Mouse (Mus musculus): Measurements from ENCODE around the gene Espnl.

Espnl gene

GRCm38 (mm10) chr1:91324646-91325045, 2.8 kb downstream of the Espnl start:
- no peak for DNase-seq

DNA sequence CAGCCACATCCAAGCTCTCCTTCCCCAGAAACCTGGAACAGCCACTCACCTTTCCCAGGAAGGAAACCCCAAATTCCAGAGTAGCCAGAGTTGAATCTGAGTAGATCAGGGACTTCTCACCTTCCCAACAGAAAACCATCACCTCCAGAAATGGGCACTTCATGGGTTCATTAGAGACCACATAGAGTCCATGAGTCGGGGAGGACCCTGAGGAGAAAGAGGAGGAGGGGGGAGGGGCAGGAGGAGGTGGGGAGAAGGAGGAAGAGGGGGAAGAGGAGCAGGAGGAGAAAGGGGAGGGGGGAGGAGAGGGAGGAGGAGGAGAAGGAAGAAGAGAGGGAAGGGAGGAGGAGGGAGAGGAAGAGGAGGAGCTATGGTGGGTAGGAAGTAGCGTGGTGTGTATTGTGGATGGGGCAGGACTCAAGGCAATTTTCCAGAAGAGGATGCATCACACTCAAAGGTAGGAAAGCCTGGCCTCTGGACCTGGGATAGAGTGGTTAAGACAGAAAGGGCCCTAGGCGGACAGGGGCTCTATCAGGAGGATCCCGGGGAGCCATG, 3.7 kb downstream of the Espnl start:
- no peak for DNase-seq

DNA sequence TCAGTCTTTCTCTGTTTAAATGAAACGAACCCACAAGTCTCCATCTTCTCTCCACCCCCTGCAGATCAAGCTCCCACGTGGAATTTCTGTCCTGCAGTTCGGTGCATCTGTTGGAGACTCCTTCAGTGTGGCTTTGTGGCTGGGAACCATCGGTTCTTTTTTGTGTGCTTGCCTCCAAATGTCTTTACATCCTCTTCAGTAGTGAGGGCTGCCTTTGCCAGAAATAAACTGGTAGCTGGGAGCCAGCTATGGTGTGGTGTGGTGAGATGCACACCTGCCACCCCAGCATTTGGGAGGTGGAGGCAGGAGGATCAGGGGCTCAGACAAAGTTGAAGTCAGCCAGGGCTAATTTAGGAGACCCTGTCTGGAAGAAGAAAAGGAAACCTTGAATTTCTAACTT, 10.2 kb downstream of the Espnl start:
- no peak for DNase-seq

GRCm38 (mm10) chr1:91333582-91333981, 11.7 kb downstream of the Espnl start:
- no peak for DNase-seq

- no peak for DNase-seq
These were observed 15.5 kb downstream of the Espnl start for GRCm38 (mm10) chr1:91337355-91337754.

- no peak for DNase-seq
These were observed 22.1 kb downstream of the Espnl start for GRCm38 (mm10) chr1:91344001-91344400.

- DNase-seq = no peak
These were observed 23.2 kb downstream of the Espnl start for GRCm38 (mm10) chr1:91344921-91345685.

GRCm38 (mm10) chr1:91346892-91347291, 25.0 kb downstream of the Espnl start:
- DNase-seq = peak; percentile 93

DNA sequence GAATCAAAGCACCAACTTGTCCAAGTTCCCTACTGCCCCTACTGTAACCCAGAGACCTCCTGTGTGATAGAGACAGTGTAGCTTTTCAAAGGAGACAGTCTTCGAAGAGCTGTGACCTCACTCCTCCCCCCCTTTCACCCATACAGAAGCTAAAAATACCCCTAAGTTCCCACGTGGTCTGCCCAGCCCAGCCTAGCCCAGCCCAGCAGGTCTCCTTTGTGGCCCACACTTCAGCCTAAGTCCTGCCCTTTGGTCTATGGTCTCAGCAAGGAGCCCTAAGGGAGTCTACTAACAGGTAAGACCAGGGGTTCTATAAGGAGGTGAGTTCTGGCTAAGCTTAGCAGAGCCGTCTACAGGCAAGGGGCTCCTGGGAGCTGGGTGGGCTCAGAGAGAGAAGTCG, 29.0 kb downstream of the Espnl start, which contains the start of gene Klhl30:
Gene Klhl30, plus strand, starts transcription at position 176 of the 400 bp plus-strand sequence.
- DNase-seq = peak; percentile 95

DNA sequence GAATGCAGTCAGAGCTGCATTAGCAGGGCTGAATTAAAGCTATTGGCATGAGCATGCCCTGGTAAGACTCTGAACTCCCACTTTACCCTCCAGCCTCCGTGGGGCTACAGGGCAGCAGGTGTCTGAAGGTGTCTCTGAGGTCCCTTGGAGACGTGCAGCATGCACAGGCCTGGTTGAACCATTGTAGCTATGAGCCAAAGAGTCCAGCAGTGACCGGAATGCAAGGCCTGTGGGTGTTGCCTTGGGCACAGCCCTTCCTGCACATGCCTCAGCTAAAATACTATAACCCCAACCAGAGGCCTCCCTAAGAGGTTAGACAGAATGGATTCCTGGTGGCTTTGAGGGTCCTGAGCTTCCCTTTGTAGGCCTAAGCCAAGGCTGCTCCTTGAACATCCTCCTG, 29.4 kb downstream of the Espnl start:
- no peak for DNase-seq

DNA sequence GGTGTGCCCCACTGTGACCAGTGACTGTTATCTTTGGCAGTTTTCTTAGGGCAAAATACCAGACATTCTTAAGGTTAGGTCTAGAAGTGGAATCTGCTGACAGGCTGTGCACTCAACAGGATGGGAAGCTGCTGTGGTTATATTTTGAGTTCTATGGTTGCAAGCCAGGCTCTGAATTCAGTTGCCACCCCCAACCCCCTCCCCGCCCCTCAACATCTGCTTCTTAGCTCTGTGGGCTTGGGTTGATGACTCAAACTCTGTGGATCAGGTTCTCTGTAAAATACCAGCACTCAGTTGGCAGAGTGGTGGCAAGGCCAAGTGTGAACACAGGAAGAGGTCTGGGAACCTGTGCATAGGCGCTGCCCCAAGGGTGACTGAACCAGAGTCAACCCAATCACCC, 30.4 kb downstream of the Espnl start:
- DNase-seq = no peak

- no peak for DNase-seq
These were observed 34.2 kb downstream of the Espnl start for GRCm38 (mm10) chr1:91356105-91356504.

DNA sequence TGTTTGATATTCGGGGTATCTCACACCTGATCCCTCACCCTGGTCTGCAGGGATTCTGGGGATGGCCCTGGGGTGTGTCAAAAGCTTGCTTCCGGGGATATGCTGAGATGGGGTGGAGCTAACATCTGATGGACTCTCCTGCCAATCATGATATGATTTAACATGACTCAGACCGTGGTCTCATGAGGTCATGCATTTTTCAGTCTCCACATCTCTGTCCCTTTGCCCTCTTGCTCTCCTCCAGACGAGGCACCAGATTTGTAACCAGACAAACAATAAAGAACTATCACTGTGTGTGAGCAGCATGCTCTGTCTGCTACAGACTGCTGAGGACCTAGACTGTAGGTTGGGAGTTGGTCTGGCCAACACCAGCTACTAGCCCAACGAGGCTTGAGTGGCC, 40.2 kb downstream of the Espnl start:
- DNase-seq = no peak

DNA sequence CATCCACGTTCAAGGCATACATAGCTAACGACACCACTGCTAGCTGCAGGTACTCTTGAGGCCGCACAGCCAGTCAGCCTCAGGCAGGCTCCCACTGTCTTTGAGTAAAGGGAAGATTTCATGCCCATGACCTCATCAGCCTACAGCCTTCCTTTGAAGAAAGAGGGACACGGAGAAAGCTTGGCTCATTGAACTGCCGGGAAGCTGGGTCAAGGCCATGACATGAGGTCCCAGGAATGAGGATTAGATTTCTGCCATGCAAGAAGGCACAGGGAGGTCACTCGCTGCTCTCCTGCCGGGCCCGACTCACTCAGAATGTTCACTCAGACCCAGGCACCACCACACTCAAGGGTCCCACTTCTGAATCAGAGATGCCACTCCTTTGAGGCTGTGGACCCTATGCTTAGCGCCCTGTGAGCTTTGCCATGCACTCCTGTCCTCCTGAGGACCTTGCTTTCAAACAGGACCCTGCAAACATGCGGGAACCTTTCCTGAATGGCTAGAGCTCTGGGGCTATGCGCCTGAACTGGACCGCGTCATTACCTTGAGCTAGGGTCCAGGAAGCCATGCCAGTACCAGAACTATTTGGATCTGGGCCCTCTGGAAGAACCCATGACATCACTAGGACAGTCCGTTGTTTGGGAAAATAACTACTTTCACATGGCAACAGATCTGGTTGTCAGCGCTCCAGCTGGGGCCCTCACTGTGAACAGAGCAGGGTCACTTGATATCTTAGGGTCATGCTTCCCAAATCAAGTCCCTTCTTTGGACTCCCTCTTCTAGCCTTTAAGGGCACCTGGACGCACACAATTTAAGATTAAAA, 43.2 kb downstream of the Espnl start:
- peak; percentile 91 for DNase-seq

DNA sequence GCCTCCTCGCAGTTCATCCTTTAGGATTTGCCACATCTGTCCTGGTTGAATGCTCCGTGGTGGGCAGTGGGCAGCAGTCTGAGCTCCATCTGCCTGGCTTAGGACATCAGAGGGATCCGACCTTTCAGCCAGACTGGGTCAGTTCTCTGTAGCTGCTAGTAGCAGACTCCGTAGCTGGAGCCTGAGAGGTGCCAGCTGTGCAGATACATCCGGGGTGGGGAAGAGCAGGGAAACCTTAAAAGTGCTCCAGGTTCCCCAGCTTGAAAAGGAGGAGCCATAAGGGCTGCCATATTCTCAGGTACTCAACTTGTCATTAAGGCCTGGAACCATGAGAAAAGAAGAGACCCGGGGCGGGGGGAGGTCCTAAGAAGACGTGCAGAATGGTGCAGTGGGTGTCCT, 43.9 kb downstream of the Espnl start:
- DNase-seq = no peak

DNA sequence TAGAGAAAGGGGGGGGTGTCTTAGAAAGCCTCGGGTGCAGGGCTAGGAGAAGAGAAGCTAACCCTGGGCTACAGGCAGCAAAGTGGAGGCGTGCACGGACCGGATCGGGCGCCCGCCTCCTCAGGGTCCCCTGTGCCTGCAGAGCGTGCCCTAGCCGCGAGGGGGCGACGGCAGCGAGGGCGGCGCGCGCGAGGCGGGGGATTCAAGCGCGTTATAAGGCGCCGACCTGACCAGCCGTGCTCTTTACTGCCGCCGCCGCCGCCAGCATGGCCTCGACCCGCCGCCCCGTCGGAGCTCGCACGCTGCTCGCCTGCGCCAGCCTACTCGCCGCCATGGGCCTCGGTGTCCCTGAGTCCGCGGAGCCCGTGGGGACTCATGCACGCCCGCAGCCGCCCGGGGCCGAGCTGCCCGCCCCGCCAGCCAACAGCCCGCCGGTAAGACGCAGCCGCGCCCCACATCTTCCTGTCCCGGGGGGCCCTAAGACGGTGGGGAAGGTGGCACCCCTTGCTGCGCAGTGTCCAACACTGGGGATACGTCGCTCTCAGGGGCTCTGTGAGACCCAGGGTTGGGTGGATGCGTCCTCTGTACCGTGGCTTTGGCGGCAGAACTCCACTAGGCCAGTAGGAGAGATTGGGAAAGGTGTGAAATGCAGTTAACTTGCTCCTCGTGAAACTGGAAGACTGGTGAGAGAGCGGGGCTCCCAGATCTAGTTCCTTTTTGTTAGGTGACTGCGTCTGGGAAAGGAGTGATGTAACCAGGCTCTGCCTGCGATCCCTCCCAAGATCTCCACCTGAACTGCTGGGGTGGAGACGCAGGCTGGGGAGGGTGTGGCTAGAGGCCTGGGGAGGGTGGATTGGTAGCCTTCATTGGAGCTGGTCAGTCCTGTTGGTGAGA, 44.6 kb downstream of the Espnl start, which contains the start of gene Erfe:
Gene Erfe, plus strand, starts transcription at position 216 of the 894 bp plus-strand sequence.
- DNase-seq = peak; percentile 96

DNA sequence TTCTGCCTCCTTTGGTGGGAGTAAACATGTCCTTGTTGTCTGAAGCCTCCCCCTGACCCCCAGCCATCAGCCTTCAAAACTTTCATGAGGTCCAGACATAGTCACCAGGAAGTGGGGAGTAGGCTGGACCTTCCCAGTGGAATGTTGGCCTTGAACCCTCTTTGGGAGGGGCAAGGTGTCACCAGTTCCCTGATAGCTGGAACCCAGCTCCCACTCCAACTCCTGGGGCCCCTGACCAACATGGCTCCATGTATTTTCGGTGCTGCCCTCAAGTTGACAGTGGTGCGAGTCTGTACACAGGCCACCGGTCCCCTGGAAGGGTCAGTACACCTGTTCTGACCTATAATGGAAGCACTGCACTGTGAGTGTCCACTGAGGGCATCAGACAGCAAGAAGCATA, 45.4 kb downstream of the Espnl start:
- no peak for DNase-seq

DNA sequence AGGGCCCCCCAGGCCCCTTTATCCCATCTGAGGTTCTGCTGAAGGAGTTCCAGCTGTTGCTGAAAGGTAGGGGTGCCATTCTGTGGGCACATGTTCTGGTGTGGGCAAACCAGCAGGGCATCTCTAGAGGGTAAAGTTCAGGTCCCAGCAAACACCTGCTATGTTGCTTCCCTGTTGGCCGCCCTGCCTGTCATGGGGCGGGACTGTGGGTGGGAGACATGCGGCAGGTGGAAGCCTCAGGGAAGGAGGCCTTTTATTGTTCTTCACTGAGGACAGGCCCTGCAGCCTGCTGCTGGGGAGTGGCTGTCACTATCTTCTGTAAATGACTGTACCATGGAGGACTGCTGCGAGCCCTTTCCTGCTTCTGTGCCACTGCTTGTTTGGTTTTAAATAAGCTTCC, 47.5 kb downstream of the Espnl start:
- no peak for DNase-seq

- no peak for DNase-seq
These were observed 48.2 kb downstream of the Espnl start for GRCm38 (mm10) chr1:91370055-91370454.

DNA sequence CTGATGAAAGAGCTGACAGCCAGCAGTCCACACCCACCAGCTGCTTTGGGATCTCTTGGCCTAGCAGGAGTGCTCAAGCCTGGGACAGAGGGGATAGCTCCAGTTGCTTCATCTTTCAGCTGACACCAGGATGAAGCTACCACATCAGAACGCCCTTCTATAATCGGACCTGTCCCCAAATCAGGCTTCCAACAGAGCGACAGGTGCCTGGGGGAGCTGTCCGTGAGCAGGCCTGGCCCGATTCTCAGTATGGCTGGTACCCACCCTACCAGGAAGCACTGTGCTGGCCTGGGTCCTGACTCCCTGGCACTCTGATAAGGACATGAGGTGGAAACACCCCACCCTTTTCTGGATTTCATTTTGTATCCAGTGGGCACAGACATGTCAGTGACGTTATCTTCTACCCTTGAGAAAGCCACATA, 51.5 kb downstream of the Espnl start:
- peak; percentile 89 for DNase-seq

DNA sequence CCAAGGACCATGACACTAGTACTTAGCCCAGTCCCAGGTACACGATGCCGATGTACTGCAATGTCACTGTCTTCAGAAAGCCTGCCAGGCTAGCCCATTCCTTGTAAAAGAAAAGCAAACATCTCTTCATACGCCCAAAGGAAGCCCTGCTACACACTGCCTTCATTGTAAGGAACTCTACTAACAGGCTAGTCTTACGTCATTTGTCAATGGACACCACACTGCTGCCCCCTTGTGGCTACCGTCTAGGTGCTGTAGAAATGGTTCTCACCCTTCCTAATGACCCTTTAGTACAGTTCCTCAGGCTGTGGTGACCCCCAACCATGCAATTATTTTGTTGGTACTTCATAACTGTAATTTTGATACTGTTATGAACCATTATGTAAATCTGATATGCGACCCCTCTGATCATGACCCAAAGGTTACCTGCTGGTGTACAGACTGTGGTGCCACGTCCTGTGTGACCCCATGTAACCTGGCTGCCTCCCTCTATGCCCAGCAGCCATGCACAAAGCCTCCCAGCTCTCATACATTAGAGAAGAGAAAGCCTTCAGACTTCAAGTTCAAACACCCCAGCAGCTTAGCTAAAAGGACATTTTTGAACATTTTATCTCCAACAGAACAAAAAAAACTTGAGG, 58.7 kb downstream of the Espnl start:
- no peak for DNase-seq

DNA sequence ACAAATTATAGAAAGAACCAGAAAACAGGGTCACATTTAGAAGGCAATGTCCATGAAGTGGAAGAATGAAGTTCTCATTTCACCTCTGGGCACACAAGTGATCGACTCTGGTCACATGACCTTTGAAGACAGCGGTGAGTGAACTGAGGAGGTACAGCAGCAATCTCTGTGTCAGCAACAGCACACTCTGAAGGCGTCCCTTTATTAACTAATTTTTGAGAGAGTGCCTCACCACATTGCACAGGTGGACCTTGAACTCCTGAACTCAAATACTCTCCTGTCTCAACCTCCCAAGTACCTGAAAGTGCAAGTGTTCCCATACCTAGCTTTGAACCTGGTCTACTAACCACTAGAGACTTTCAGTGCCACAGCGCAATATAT, 59.2 kb downstream of the Espnl start:
- DNase-seq = no peak
